Mouse (Mus musculus): ENCODE results near the gene Galm.

The Galm gene

DNA sequence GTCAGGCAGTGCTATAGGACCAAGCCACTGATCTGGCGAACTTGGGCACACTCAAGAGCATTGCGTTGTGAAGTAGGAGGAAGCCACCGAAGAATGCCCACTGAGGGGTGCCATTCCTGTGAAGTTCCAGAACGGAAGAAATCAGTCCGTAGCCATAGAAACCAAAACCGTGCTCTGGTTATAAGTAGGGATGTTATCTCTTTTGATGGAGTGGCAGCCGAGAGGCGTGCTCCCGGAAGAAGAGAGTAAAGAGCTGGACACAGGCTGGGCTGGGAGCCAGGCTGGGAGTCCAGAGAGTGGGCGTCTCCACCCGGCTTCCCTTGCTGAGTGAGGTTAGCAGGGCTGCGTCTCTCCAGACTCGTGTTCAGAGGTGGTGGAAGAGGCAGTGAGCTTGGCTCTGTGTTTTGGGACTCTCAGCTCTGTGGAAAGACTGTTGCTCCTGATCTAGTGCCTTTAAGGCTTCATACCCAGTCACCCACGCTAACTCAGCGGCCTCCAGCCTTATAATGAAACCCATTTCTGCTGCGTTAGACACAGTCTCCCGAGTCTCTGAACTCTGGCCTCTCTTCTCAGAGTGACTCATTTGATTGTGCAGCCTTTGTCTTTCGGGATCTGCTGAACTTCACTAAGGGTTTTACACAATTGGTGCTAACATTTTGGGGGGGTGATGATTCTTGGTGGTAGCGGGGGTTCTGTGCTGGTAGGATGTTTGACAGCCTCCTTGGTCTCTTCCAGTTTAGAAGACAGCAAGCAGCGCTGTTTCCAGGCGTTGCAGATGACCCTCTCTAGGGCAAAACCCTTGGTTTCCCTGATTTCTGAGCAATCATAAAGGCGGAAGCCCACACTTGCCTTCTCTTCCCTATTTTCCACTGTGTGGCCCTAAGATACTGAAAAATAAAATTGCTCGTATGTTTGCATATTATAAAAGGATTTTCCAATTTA is 21.1 kb downstream of the Galm start:
- CTCF ChIA-PET = no interaction called here
- POLR2A ChIA-PET = interaction anchor here in 1 of 4 experiments (0.6 to 1.3 kb wide), 2 partner anchors 8 to 188 kb away, joined by 3 to 5 read pairs; no protein-coding TSS in a partner anchor

DNA sequence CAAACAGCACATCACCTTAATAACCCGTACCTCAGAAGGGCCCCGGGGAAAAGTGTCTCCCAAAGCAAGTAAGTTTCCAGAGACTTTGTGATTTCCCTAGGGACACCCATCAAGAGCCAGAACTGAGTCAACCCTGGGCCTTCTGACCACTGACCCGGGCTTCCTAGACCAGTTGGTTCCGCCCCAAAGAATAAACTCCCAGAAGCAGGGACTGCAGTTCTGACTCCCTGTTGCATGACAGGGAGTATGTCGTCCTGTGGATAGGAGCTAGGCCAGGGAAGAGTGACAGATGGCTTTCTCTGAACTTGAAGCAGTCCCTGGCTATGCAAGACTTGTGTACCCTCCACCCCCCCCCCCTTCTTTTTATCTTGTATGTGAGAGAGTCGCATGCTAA is 21.7 kb downstream of the Galm start:
- ChIA-PET POLR2A (interaction anchor here in 2 of 4 experiments (0.7 to 1.2 kb wide), 2 partner anchors 58 kb away, joined by 3 to 4 read pairs; partner anchors contain the start of genes Srsf7 (in 2 of the 2) and Ttc39d (in 2 of the 2)), CTCF (no interaction called here)

DNA sequence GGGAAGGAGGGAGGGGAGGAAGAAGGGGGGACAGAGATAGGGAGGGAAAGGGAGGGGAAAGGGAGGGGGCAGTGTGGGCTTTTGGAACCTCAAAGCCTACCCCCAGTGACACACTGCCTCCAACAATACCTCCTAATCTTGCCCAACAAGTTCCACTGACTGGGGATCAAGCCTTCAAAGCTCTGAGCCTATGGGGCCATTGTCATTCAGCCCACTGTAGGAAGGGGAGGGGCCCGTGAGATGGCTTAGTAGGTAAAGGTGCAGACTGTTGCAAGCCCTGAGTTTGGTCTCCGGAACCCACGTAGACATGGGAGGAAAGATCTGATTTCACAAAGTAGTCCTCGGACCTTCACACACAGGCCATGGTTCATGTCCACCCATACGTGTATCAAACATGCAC is 24.1 kb downstream of the Galm start:
- CTCF ChIA-PET = interaction anchor here (0.6 to 1.2 kb wide), 4 partner anchors 23 to 341 kb away, joined by 3 to 6 read pairs (median 4); no protein-coding TSS in a partner anchor
- POLR2A ChIA-PET = interaction anchor here in 3 of 4 experiments (0.6 to 2.3 kb wide), 6 partner anchors 10 to 56 kb away, joined by 3 to 9 read pairs (median 3); partner anchors contain the start of genes Srsf7 (in 1 of the 3) and Ttc39d (in 1 of the 3)

DNA sequence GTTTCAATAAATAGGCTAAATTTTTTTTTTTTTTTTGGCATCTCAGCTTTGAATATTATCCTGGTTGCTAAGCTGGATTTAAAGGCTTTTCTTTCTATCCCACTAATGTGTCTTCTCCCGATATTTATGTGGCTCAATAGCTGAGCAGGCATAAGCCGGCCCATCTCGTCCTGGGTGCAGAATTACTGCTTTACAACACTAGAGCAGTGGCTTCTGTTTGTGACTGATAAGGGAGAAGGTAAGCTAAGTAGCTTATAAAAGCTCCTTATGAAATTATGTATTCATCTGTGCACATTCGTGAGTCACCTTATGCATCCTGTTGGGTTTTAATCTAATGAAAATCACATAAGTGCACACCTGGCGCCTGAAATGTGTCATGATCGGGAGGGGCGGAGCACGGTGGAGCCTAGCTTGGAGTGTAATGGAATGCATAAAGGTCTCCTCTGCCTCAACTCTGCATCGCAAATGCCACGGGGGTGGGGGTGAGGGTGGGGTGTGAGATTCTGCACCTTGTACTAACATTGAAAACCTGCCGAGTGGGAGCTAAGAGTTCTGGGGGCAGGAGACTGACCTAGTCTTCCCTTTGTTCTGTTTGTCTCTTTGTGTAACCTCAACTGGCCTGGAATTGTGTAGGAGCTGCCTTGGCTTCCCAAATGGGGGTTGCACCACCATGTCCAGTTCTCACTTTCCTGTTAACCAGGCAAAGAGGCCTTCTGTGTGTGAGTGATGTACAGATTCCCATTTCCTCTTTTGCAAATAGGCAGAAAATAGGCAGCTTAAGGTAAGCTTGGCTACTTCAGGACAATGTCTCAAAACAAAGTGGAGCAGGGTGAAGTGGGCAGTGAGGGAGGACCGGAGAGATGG is 25.7 kb downstream of the Galm start:
- CTCF ChIA-PET = interaction anchor here (0.5 to 1.6 kb wide), 7 partner anchors 27 to 174 kb away, joined by 3 to 4 read pairs (median 3); no protein-coding TSS in a partner anchor
- POLR2A ChIA-PET = interaction anchor here (0.7 to 2.4 kb wide), 25 partner anchors 8 to 789 kb away, joined by 3 to 17 read pairs (median 3); partner anchors contain the start of genes Srsf7 (in 2 of the 4), Ttc39d (in 2 of the 4) and Gemin6 (in 1 of the 4)

DNA sequence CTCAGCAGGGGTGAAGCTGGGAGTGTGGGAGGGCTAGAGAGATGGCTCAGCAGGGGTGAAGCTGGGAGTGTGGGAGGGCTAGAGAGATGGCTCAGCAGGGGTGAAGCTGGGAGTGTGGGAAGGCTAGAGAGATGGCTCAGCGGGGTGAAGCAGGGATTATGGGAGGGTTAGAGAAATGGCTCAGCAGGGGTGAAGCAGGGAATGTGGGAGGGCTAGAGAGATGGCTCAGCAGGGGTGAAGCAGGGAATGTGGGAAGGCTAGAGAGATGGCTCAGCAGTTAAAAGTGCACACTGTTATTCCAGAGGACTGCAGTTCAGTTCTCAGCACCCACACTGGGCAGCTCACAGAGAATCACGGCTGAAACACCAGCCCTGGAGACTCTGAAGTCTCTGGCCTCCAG is 26.4 kb downstream of the Galm start:
- POLR2A ChIA-PET = interaction anchor here in 3 of 4 experiments (0.7 to 2.4 kb wide), 18 partner anchors 9 to 790 kb away, joined by 3 to 17 read pairs (median 4); partner anchors contain the start of genes Srsf7 (in 2 of the 3), Ttc39d (in 2 of the 3) and Gemin6 (in 1 of the 3)
- CTCF ChIA-PET = interaction anchor here (0.5 to 1.6 kb wide), 6 partner anchors 26 to 174 kb away, joined by 3 to 4 read pairs (median 4); no protein-coding TSS in a partner anchor

DNA sequence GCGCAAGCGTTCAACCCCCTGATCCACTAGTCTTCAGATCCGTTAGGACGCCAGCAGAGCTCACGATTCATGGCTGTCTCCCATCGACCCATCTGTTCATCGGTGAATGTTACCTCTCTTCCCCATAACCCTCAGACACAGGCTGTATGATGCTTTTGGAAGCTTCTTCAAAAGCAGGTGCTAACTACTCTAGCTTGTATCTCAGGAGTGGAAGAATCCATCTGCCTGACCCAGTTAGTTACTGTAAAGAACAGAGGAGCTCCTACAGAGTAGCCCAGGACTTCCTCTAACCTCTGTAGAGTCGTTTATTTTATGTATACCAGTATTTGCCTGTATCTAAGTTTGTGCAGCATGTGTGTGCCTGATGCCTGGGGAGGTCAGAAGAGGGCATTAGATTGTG is 29.6 kb downstream of the Galm start:
- CTCF ChIA-PET = interaction anchor here in 2 of 4 experiments (0.9 to 1.4 kb wide), 3 partner anchors 8 to 139 kb away, joined by 3 to 4 read pairs (median 3); no protein-coding TSS in a partner anchor

DNA sequence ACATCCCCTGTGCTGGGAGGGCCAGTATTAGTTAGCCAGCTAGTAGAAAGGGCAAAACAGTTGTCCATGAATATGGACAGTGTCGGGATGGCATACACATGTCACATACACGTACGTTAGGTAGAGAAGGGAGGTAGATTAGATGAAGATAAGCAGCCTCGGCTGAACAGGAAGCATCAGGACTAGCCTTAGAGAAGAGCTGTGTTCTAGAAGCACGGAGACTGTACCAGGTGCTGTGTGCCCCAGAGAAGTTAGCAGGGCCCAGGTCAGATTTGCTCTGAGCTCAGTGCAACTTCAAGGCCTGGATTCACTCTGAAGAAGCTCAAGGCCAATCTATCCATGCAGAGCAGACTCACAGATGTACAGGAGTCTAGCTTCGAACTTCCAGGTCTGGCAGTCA is 30.2 kb downstream of the Galm start:
- CTCF ChIA-PET = interaction anchor here in 2 of 4 experiments (0.7 to 1.4 kb wide), 4 partner anchors 14 to 140 kb away, joined by 3 to 14 read pairs (median 8); no protein-coding TSS in a partner anchor
- POLR2A ChIA-PET = interaction anchor here in 3 of 4 experiments (0.7 to 2.9 kb wide), 15 partner anchors 10 to 125 kb away, joined by 3 to 13 read pairs (median 4); partner anchors contain the start of genes Srsf7 (in 2 of the 3), Ttc39d (in 2 of the 3) and Gemin6 (in 1 of the 3)

More for the DNA sequence above, 29.6 kb downstream of the Galm start:
- POLR2A ChIA-PET = interaction anchor here in 3 of 4 experiments (0.7 to 2.9 kb wide), 16 partner anchors 9 to 124 kb away, joined by 3 to 13 read pairs (median 4); partner anchors contain the start of genes Srsf7 (in 2 of the 3), Ttc39d (in 2 of the 3) and Gemin6 (in 1 of the 3)

DNA sequence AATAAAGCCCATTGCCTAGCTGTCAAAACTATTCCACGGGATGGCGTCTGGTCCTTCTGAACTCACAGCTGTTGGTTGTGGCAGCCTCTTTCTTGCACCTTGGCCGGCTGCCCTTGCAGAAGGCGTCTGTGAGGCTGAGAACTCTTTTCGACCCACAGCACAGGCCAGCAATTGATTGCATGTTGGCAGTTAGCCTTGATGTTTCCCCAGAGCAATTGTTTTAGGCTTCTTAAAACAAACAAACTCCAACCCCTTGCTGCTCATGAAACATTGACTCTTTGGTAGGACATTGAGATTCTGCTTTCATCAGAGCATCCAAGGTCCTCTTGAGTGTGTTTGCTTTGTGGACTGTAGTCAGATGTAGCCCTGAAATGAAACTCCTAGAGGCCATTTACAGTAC is 33.2 kb downstream of the Galm start:
- CTCF ChIA-PET = interaction anchor here in 1 of 4 experiments (1.1 kb wide), 1 partner anchor 8 kb away, joined by 3 read pairs; no protein-coding TSS in a partner anchor

DNA sequence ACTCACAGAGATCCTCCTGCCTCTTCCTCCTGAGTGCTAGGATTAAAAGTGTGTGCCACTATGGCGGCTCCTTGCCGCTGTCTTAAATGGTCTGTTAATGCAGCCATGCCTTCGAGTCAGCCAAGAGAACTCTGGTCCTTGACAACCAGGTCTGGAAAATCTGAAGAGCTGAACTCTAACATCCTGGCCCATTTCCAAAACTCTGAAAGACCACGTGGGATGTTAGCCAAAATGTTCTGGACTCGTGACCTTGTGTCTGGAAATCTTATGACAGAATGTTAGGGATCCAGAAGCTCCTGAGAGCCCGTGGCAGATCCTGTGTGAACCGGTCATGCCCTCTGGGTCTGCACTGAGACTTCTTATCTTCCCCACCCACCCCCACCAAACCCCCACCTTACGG is 36.7 kb downstream of the Galm start:
- ChIA-PET CTCF (interaction anchor here (0.7 to 1.4 kb wide), 9 partner anchors 18 to 503 kb away, joined by 3 to 10 read pairs (median 4); no protein-coding TSS in a partner anchor), POLR2A (interaction anchor here in 3 of 4 experiments (0.6 to 1.9 kb wide), 10 partner anchors 8 to 418 kb away, joined by 3 to 7 read pairs (median 4); partner anchors contain the start of genes Srsf7 (in 1 of the 3) and Ttc39d (in 1 of the 3))

More for the DNA sequence above, 33.2 kb downstream of the Galm start:
- POLR2A ChIA-PET = interaction anchor here in 1 of 4 experiments (1.6 kb wide), 1 partner anchor 47 kb away, joined by 6 read pairs; the partner anchor contains the start of genes Srsf7 and Ttc39d

DNA sequence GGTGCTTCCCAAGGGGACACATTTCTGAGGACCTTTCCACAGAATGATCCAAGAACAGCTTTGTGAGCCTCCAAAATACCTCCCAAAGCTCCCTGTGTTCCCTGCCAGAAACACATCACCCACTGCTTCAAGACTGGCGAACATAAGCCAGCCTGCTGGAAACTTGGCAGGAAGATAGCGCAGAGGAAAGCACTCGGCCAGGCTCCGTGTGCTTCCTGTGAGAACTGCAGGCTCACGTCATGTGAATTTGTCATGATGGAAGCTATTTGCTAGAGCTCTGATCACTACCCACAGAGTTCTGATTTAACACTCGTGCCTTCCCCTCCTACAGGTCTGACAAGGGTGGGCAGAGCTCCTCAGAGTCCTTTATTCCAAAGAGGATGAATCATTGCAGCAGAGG is 38.5 kb downstream of the Galm start:
- CTCF ChIA-PET = interaction anchor here in 2 of 4 experiments (0.6 to 1.3 kb wide), 2 partner anchors 9 to 142 kb away, joined by 3 to 4 read pairs; no protein-coding TSS in a partner anchor
- POLR2A ChIA-PET = interaction anchor here in 3 of 4 experiments (1.1 to 2.1 kb wide), 8 partner anchors 9 to 116 kb away, joined by 3 to 9 read pairs (median 5); partner anchors contain the start of genes Srsf7 (in 2 of the 3) and Ttc39d (in 2 of the 3)

DNA sequence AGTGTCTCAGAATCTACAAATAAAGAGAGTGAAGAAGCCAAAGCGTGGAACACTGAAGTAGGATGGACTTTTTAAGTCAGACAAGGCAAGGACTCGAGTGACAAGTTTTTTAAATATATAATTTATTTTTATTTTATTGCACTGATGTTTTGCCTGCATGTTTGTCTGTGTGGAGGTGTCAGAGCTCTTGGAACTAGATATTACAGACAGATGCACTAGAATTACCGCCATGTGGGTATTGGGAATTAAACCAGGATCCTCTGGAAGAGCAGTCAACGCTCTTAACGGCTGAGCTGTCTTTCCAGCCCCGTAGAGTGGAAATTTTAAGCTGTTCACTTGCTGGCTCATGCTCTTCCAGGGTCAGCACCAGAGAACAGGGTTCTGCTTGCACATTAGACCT is 39.1 kb downstream of the Galm start:
- ChIA-PET CTCF (interaction anchor here in 1 of 4 experiments (0.5 kb wide), 1 partner anchor 50 kb away, joined by 14 read pairs; no protein-coding TSS in a partner anchor), POLR2A (interaction anchor here (0.9 to 2.1 kb wide), 11 partner anchors 9 to 116 kb away, joined by 3 to 9 read pairs (median 4); partner anchors contain the start of genes Srsf7 (in 3 of the 4) and Ttc39d (in 3 of the 4))

DNA sequence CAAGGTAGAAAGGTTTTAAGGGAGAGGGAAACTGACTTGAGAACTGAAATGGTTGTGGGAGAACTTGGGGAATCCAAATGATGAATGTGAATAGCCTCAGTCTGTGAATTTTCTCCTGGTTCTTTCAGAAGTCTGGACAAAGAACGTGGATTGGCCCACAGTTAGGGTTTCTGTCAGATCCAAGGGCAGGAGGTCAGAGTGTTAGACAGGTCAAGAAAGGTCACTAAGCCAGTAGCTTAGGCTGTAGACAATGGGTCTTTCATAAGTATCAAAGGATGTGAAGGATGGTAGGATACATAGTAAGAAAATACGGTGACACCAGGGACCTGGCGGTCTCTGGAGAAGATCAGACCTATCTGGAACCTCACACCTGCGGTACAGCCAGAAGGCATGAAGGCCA is 40.2 kb downstream of the Galm start:
- CTCF ChIA-PET = interaction anchor here in 1 of 4 experiments (1.2 to 2.6 kb wide), 2 partner anchors 119 to 273 kb away, joined by 3 to 15 read pairs; no protein-coding TSS in a partner anchor

DNA sequence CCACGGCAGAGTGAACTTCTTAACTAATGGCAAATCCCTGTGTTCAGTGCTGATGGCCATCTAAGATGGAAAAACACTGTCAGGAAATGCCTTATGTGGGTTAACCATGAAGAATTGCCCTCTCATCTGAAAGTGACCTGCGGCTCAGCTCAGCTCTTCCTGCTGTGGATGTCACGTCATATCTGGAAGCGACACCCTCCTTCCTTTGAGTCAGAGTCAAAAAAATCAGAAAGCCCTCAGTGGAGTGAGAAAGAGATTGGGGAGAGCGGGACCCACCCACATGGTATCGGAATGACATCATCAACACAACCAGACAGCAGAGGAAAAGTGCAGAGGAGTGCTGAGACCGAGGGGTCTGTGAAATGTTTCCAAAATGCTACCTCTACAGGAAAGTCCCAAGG is 40.6 kb downstream of the Galm start:
- POLR2A ChIA-PET = interaction anchor here in 3 of 4 experiments (0.6 to 2.9 kb wide), 34 partner anchors 9 to 275 kb away, joined by 3 to 26 read pairs (median 4); partner anchors contain the start of genes Atl2 (in 2 of the 3), Hnrnpll (in 2 of the 3), Srsf7 (in 2 of the 3) and Ttc39d (in 2 of the 3)
- CTCF ChIA-PET = interaction anchor here in 3 of 4 experiments (0.6 to 2.6 kb wide), 8 partner anchors 8 to 273 kb away, joined by 3 to 15 read pairs (median 6); no protein-coding TSS in a partner anchor

More for the DNA sequence above, 40.2 kb downstream of the Galm start:
- POLR2A ChIA-PET = interaction anchor here in 3 of 4 experiments (0.6 to 2.9 kb wide), 10 partner anchors 9 to 149 kb away, joined by 3 to 16 read pairs (median 5); partner anchors contain the start of genes Srsf7 (in 1 of the 3) and Ttc39d (in 1 of the 3)

DNA sequence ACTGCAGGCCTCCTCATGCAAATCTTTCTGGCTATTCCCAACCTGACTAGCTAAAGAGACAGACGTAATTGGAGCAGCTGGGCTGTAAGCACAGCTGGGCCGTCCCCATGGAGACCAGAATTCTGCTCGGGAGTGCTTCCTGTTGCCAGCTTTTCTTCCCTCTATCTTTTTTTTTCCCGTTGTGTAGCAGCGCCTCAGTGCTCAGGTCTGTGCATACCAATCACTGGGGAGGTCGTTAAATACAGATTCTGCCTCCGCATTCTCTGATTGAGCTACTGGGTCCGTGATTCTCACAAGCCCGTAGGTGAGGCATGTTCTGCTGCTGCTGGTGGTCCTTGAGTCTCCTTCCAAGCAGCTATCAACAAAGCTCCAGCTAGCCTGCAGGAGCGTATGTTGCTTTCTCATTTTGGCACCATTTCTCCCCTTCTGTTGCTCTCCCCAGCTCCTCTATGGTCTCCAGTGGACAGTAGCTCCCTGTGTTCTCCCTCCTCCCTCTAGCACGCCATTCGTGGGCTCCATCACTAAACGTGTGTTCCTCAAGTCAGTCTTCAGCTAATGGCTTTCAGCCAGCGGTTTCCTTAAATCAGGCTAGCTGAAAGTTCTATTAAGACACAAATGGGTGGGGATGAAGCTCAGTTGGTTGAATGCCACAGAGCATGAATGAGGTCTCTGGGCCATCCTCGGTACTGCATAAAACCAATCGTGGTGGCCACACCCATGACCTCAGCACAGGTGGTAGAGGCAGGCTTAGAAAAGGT is 41.3 kb downstream of the Galm start:
- POLR2A ChIA-PET = interaction anchor here (0.5 to 2.9 kb wide), 46 partner anchors 8 to 390 kb away, joined by 3 to 26 read pairs (median 4); partner anchors contain the start of genes Atl2 (in 2 of the 4), Galm (in 2 of the 4), Hnrnpll (in 2 of the 4) and Srsf7 (in 2 of the 4)
- CTCF ChIA-PET = interaction anchor here in 3 of 4 experiments (0.6 to 2.6 kb wide), 10 partner anchors 9 to 274 kb away, joined by 3 to 15 read pairs (median 4); no protein-coding TSS in a partner anchor

DNA sequence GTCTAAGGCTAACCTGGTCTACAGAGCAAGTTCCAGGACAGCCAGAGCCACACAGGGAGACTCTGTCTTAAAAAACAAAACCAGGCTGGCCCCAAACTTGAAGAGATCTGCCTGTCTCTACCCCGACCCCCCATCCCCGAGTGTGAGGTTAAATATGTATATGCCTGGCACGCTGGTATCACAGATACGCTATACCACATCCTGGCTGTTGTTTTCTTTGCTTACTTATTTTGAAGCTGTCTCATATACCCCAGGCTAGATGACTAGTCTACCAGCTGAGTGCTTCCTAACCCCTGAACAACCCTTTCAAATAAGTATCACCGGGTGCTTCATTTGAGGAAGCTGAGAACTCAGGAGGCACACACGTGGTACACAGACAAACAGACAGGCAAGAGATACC is 42.5 kb downstream of the Galm start:
- ChIA-PET CTCF (interaction anchor here in 2 of 4 experiments (0.9 to 2.0 kb wide), 2 partner anchors 10 to 152 kb away, joined by 3 to 9 read pairs; no protein-coding TSS in a partner anchor), POLR2A (interaction anchor here in 3 of 4 experiments (0.7 to 2.9 kb wide), 11 partner anchors 7 to 389 kb away, joined by 3 to 26 read pairs (median 11); partner anchors contain the start of genes Galm (in 2 of the 3), Srsf7 (in 2 of the 3), Ttc39d (in 2 of the 3) and Hnrnpll (in 1 of the 3))
